Mouse (Mus musculus) 416B (cell line): ENCODE measurements around the gene Dcst1.

Source experiments
- DNase-seq: peaks from one replicate; pipeline ENCODE4 v3.0.0; 2011; ENCODE audit warnings: low read depth

The Dcst1 gene

GRCm38 (mm10) chr3:89365153-89365485, at the start of gene Dcst1:
TSS of gene Dcst1 (minus strand) at chr3:89365253.
- no peak for DNase-seq

- peak; percentile 100 for DNase-seq
These were observed 46.7 kb upstream of the Dcst1 start, which contains the start of gene Flad1 for GRCm38 (mm10) chr3:89411490-89412393. TSS of gene Flad1 (minus strand) at chr3:89411870.

- DNase-seq = no peak
These were observed 45.8 kb upstream of the Dcst1 start for GRCm38 (mm10) chr3:89410864-89411263.

- no peak for DNase-seq
These were observed 44.6 kb upstream of the Dcst1 start for GRCm38 (mm10) chr3:89409701-89410100.

- no peak for DNase-seq
These were observed 43.4 kb upstream of the Dcst1 start for GRCm38 (mm10) chr3:89408448-89408847.

- no peak for DNase-seq
These were observed 41.8 kb upstream of the Dcst1 start for GRCm38 (mm10) chr3:89406887-89407286.

- no peak for DNase-seq
These were observed 37.6 kb upstream of the Dcst1 start, which contains the start of gene Lenep for GRCm38 (mm10) chr3:89402693-89403092. TSS of gene Lenep (minus strand) at chr3:89402793.

GRCm38 (mm10) chr3:89401329-89401728, 36.3 kb upstream of the Dcst1 start:
- no peak for DNase-seq

GRCm38 (mm10) chr3:89396654-89397005, 31.6 kb upstream of the Dcst1 start:
- no peak for DNase-seq

GRCm38 (mm10) chr3:89395806-89396653, 31.0 kb upstream of the Dcst1 start:
- peak; percentile 83 for DNase-seq

GRCm38 (mm10) chr3:89395419-89395805, 30.4 kb upstream of the Dcst1 start:
- DNase-seq = peak; percentile 35

GRCm38 (mm10) chr3:89394894-89395256, 29.8 kb upstream of the Dcst1 start:
- no peak for DNase-seq

GRCm38 (mm10) chr3:89394006-89394893, 29.2 kb upstream of the Dcst1 start, which contains the start of gene Zbtb7b:
TSS of gene Zbtb7b (minus strand) at chr3:89394776.
- DNase-seq = peak; percentile 93

GRCm38 (mm10) chr3:89393605-89394004, 28.6 kb upstream of the Dcst1 start:
- DNase-seq = peak; percentile 99

- peak; percentile 45 for DNase-seq
These were observed 27.8 kb upstream of the Dcst1 start for GRCm38 (mm10) chr3:89392871-89393311.

- peak; percentile 70 for DNase-seq
These were observed 26.8 kb upstream of the Dcst1 start for GRCm38 (mm10) chr3:89391663-89392511.

- DNase-seq = peak; percentile 55
These were observed 25.9 kb upstream of the Dcst1 start for GRCm38 (mm10) chr3:89390699-89391662.

- DNase-seq = peak; percentile 50
These were observed 25.1 kb upstream of the Dcst1 start for GRCm38 (mm10) chr3:89390111-89390515.

- peak; percentile 69 for DNase-seq
These were observed 24.1 kb upstream of the Dcst1 start for GRCm38 (mm10) chr3:89388901-89389740.
